Mouse (Mus musculus) neural tube, embryonic 12.5 days (tissue): Measurements from ENCODE around the gene Scd4. TPM values are rescaled to one million over a fixed set of nuclear protein-coding genes. Genes with fewer than 3 reads are reported as not detected.

ENCODE experiments used
- ATAC-seq: fragments of 200-750 bp; cut with Nextera tagmentation; 2 replicates; pipeline ENCODE4 v1.8.0; 2017; ENCODE audit warnings: low read depth, mild to moderate bottlenecking, moderate TSS enrichment, moderate library complexity; ENCODE audit not compliant: low FRiP score
- H3K27ac ChIP-seq: fragments of 300-500 bp; sonication (generic); 2 replicates; pipeline ENCODE4 v1.5.1; 2016
- H3K27me3 ChIP-seq: fragments of 300-500 bp; sonication (generic); replicated peaks from 2 replicates; pipeline ENCODE4 v1.6.1; 2016; ENCODE audit warnings: mild to moderate bottlenecking
- H3K36me3 ChIP-seq: fragments of 300-500 bp; sonication (generic); 2 replicates; pipeline ENCODE4 v1.6.1; 2016; ENCODE audit warnings: mild to moderate bottlenecking
- H3K4me1 ChIP-seq: fragments of 300-500 bp; sonication (generic); 2 replicates; pipeline ENCODE4 v1.6.1; 2016
- H3K4me2 ChIP-seq: fragments of 300-500 bp; sonication (generic); replicated peaks from 2 replicates; pipeline ENCODE4 v1.6.1; 2016; ENCODE audit warnings: mild to moderate bottlenecking
- H3K4me3 ChIP-seq: fragments of 300-500 bp; sonication (generic); 2 replicates; pipeline ENCODE4 v1.5.1; 2016
- H3K9ac ChIP-seq: fragments of 300-500 bp; sonication (generic); 2 replicates; pipeline ENCODE4 v1.6.1; 2016; ENCODE audit warnings: mild to moderate bottlenecking
- H3K9me3 ChIP-seq: fragments of 300-500 bp; sonication (generic); 2 replicates; pipeline ENCODE4 v1.6.1; 2016; ENCODE audit warnings: mild to moderate bottlenecking
- WGBS: fragments of 180-500 bp; shearing (Covaris S2); methylation state at CpG from one replicate; pipeline ENCODE4 v1.1.7; 2016; 5-methylcytosine and 5-hydroxymethylcytosine counted together
- polyA plus RNA-seq: library from polyadenylated mRNA; unstranded; fragments of >200 nt; fragmentation: Nextera tagmentation; extraction: Ambion mirVana; gene quantifications from 2 replicates; pipeline ENCODE4 v1.2.1, GENCODE M21; 2016

The Scd4 gene
- polyA plus RNA-seq = 0.05 and 0.08 TPM in 2 replicates

- ATAC-seq = no peak
- H3K4me3 ChIP-seq = no peak within 1 kb of the TSS
- no peak within 1 kb of the TSS for H3K9ac ChIP-seq
- WGBS = 90% methylated on average over 10 of the region's 10 CpGs
- no peaks in the 10 kb centered on the region for H3K4me1 ChIP-seq
- no peaks in the 10 kb centered on the region for H3K36me3 ChIP-seq
- H3K9me3 ChIP-seq = no peaks in the 10 kb centered on the region
- no peak within 1 kb of the TSS for H3K4me2 ChIP-seq
- no peak within 1 kb of the TSS for H3K27ac ChIP-seq
- H3K27me3 ChIP-seq = no peaks in the 10 kb centered on the region
These were observed at the start of gene Scd4 for GRCm38 (mm10) chr19:44332833-44333623. Gene Scd4, plus strand, starts transcription at chr19:44333092.

GRCm38 (mm10) chr19:44283157-44284024 is 49.5 kb upstream of the Scd4 start:
- 24% methylated on average over 15 of the region's 15 CpGs for WGBS
- Histone ChIP-seq H3K4me3 (peak overlapping the region; percentile 40), H3K27ac (peak overlapping the region; percentile 89), H3K9ac (no peak overlapping the region), H3K4me1 (peaks cover 42% of the 10 kb centered on the region), H3K27me3 (no peaks in the 10 kb centered on the region), H3K4me2 (peak overlapping the region; percentile 84), H3K9me3 (no peaks in the 10 kb centered on the region), H3K36me3 (no peaks in the 10 kb centered on the region)
- peak; percentile 15 for ATAC-seq

- peak overlapping the region; percentile 60 for H3K9ac ChIP-seq
- no peaks in the 10 kb centered on the region for H3K27me3 ChIP-seq
- H3K36me3 ChIP-seq = no peaks in the 10 kb centered on the region
- under 1% methylated on average over 38 of the region's 38 CpGs for WGBS
- peaks cover 42% of the 10 kb centered on the region for H3K4me1 ChIP-seq
- H3K4me3 ChIP-seq = peak overlapping the region; percentile 40
- ATAC-seq = peak; percentile 99
- H3K4me2 ChIP-seq = peak overlapping the region; percentile 84
- peak overlapping the region; percentile 89 for H3K27ac ChIP-seq
- no peaks in the 10 kb centered on the region for H3K9me3 ChIP-seq
These were observed 48.7 kb upstream of the Scd4 start for GRCm38 (mm10) chr19:44284025-44284695.

GRCm38 (mm10) chr19:44284723-44285122 is 48.2 kb upstream of the Scd4 start:
- no peaks in the 10 kb centered on the region for H3K9me3 ChIP-seq
- peak overlapping the region; percentile 60 for H3K9ac ChIP-seq
- 2% methylated on average over 11 of the region's 11 CpGs for WGBS
- H3K4me2 ChIP-seq = peak overlapping the region; percentile 84
- H3K4me3 ChIP-seq = peak overlapping the region; percentile 40
- H3K27me3 ChIP-seq = no peaks in the 10 kb centered on the region
- H3K36me3 ChIP-seq = no peaks in the 10 kb centered on the region
- H3K4me1 ChIP-seq = peaks cover 42% of the 10 kb centered on the region
- peak overlapping the region; percentile 89 for H3K27ac ChIP-seq
- ATAC-seq = peak; percentile 51

- no peak overlapping the region for H3K4me3 ChIP-seq
- no peak overlapping the region for H3K27ac ChIP-seq
- 98% methylated on average over 8 of the region's 8 CpGs for WGBS
- no peaks in the 10 kb centered on the region for H3K27me3 ChIP-seq
- peaks cover 37% of the 10 kb centered on the region for H3K4me1 ChIP-seq
- ATAC-seq = no peak
- no peak overlapping the region for H3K9ac ChIP-seq
- H3K4me2 ChIP-seq = no peak overlapping the region
- H3K36me3 ChIP-seq = no peaks in the 10 kb centered on the region
- no peaks in the 10 kb centered on the region for H3K9me3 ChIP-seq
These were observed 47.3 kb upstream of the Scd4 start for GRCm38 (mm10) chr19:44285554-44285953.

- Histone ChIP-seq H3K27ac (no peak overlapping the region), H3K27me3 (no peaks in the 10 kb centered on the region), H3K9ac (no peak overlapping the region), H3K4me1 (peaks cover 31% of the 10 kb centered on the region), H3K4me2 (no peak overlapping the region), H3K4me3 (no peak overlapping the region), H3K36me3 (no peaks in the 10 kb centered on the region), H3K9me3 (no peaks in the 10 kb centered on the region)
- 68% methylated on average over 2 of the region's 2 CpGs for WGBS
- ATAC-seq = no peak
These were observed 46.8 kb upstream of the Scd4 start for GRCm38 (mm10) chr19:44286109-44286508.

GRCm38 (mm10) chr19:44287415-44288110 is 45.3 kb upstream of the Scd4 start:
- Histone ChIP-seq H3K4me3 (no peak overlapping the region), H3K36me3 (no peaks in the 10 kb centered on the region), H3K9me3 (no peaks in the 10 kb centered on the region), H3K4me2 (no peak overlapping the region), H3K4me1 (peaks cover 38% of the 10 kb centered on the region), H3K27ac (no peak overlapping the region), H3K27me3 (no peaks in the 10 kb centered on the region), H3K9ac (no peak overlapping the region)
- 84% methylated on average over 11 of the region's 11 CpGs for WGBS
- no peak for ATAC-seq

GRCm38 (mm10) chr19:44292083-44292482 is 40.8 kb upstream of the Scd4 start:
- Histone ChIP-seq H3K36me3 (peaks cover 20% of the 10 kb centered on the region; the same call in 1 of the 2 replicates), H3K4me3 (no peak overlapping the region), H3K4me1 (peaks cover 35% of the 10 kb centered on the region), H3K27ac (peak overlapping the region; percentile 79), H3K9me3 (no peaks in the 10 kb centered on the region), H3K9ac (no peak overlapping the region), H3K4me2 (peak overlapping the region; percentile 97), H3K27me3 (no peaks in the 10 kb centered on the region)
- WGBS = 67% methylated on average over 2 of the region's 2 CpGs
- no peak for ATAC-seq

GRCm38 (mm10) chr19:44292483-44292882 is 40.4 kb upstream of the Scd4 start:
- no peak for ATAC-seq
- WGBS = 36% methylated on average over 3 of the region's 3 CpGs

GRCm38 (mm10) chr19:44292941-44293768 is 39.7 kb upstream of the Scd4 start, which contains the start of gene Scd2:
Gene Scd2, plus strand, starts transcription at chr19:44293674.
- no peaks in the 10 kb centered on the region for H3K9me3 ChIP-seq
- H3K27me3 ChIP-seq = no peaks in the 10 kb centered on the region
- peak within 1 kb of the TSS; percentile 87 for H3K9ac ChIP-seq
- peak; percentile 38; the same call in 1 of the 2 replicates for ATAC-seq
- H3K4me2 ChIP-seq = peak within 1 kb of the TSS; percentile 97
- H3K4me3 ChIP-seq = peak within 1 kb of the TSS; percentile 71
- H3K36me3 ChIP-seq = peaks cover 29% of the 10 kb centered on the region
- H3K27ac ChIP-seq = peak within 1 kb of the TSS; percentile 89
- WGBS = 2% methylated on average over 21 of the region's 21 CpGs
- peaks cover 46% of the 10 kb centered on the region for H3K4me1 ChIP-seq

More at GRCm38 (mm10) chr19:44292483-44292882, 40.4 kb upstream of the Scd4 start:
- Histone ChIP-seq H3K27ac (peak overlapping the region; percentile 79), H3K4me2 (peak overlapping the region; percentile 97), H3K9me3 (no peaks in the 10 kb centered on the region), H3K36me3 (peaks cover 22% of the 10 kb centered on the region; the same call in 1 of the 2 replicates), H3K27me3 (no peaks in the 10 kb centered on the region), H3K4me1 (peaks cover 39% of the 10 kb centered on the region), H3K9ac (peak overlapping the region; percentile 38), H3K4me3 (peak overlapping the region; percentile 71; the same call in 1 of the 2 replicates)
